Comparison of ENCODE assay signal across 17 mouse cellular contexts in genomic region chr4:70921972-70922692, GRCm38 (mm10).
DNase-seq lines count a peak whose midpoint lies in the region; ATAC-seq and TF ChIP-seq lines count a peak whose summit lies in the region.
"Had no signal": no experiment of that assay in that cellular context is flagged by ENCODE, and none has a peak within 500 bp of the region (broad histone marks: within the 10 kb centered on the region; RNA-seq: fewer than 3 reads in every experiment).

No protein-coding gene starts in this region.

- peak; percentile 74 for ATAC-seq in forebrain, embryonic 12.5 days (ENCODE audit: low FRiP score)
- ATAC-seq in forebrain, postnatal 0 days, result no peak
- ATAC-seq in midbrain, embryonic 13.5 days, result peak; percentile 78; the same call in 1 of the 2 replicates
- ATAC-seq: intestine, postnatal 0 days had no signal

- WGBS in forebrain, embryonic 12.5 days, result 37% methylated on average over 3 of the region's 3 CpGs
- 33% methylated on average over 3 of the region's 3 CpGs for WGBS in forebrain, postnatal 0 days
- 40% methylated on average over 3 of the region's 3 CpGs for WGBS in midbrain, embryonic 13.5 days

- H3K9ac ChIP-seq in forebrain, embryonic 12.5 days, result no peak overlapping the region
- H3K9ac ChIP-seq in forebrain, postnatal 0 days, result no peak overlapping the region
- H3K9ac ChIP-seq in midbrain, embryonic 13.5 days (replicated peaks), result no peak overlapping the region
- H3K9ac ChIP-seq: embryonic facial prominence, embryonic 13.5 days; heart, embryonic 13.5 days; liver, embryonic 14.5 days had no signal

- H3K27me3 ChIP-seq in forebrain, embryonic 12.5 days, result no peaks in the 10 kb centered on the region
- no peaks in the 10 kb centered on the region for H3K27me3 ChIP-seq in forebrain, postnatal 0 days (ENCODE audit: insufficient read depth, low read length)
- no peaks in the 10 kb centered on the region for H3K27me3 ChIP-seq in midbrain, embryonic 13.5 days
- H3K27me3 ChIP-seq: embryonic facial prominence, embryonic 13.5 days; heart, embryonic 13.5 days had no signal

- DNase-seq in forebrain, postnatal 0 days, result no peak
- peak; percentile 27 for DNase-seq in Muller cell, postnatal 12 days (ENCODE audit: inconsistent ontology term)
- DNase-seq in kidney, adult 8-10 months, result peak; percentile 3 to 13
- DNase-seq in urinary bladder, adult 2 months (ENCODE audit: low spot score), result no peak
- DNase-seq in right cerebral cortex, adult 2 months (ENCODE audit: low spot score in 2 of 2), result no peak
- DNase-seq in ovary, postnatal 14 days (ENCODE audit: low spot score), result no peak
- DNase-seq: adrenal gland, postnatal 14 days; cerebellum, postnatal 10 days; left cerebral cortex, postnatal 4 days; right cerebral cortex, postnatal 4 days had no signal

- no peak overlapping the region for H3K27ac ChIP-seq in forebrain, embryonic 12.5 days
- no peak overlapping the region for H3K27ac ChIP-seq in forebrain, postnatal 0 days (ENCODE audit: low read depth, low read length)
- H3K27ac ChIP-seq in midbrain, embryonic 13.5 days, result no peak overlapping the region
- H3K27ac ChIP-seq: embryonic facial prominence, embryonic 13.5 days; heart, embryonic 13.5 days; liver, embryonic 14.5 days; macrophage had no signal

- no peak overlapping the region for H3K4me3 ChIP-seq in forebrain, embryonic 12.5 days (replicated peaks)
- H3K4me3 ChIP-seq in forebrain, postnatal 0 days (ENCODE audit: low read depth, low read length), result no peak overlapping the region
- no peak overlapping the region for H3K4me3 ChIP-seq in midbrain, embryonic 13.5 days (replicated peaks)
- H3K4me3 ChIP-seq: embryonic facial prominence, embryonic 13.5 days; heart, embryonic 13.5 days had no signal

- H3K9me3 ChIP-seq in forebrain, embryonic 12.5 days, result no peaks in the 10 kb centered on the region
- H3K9me3 ChIP-seq in forebrain, postnatal 0 days (ENCODE audit: low read length), result no peaks in the 10 kb centered on the region
- H3K9me3 ChIP-seq in midbrain, embryonic 13.5 days, result no peaks in the 10 kb centered on the region
- H3K9me3 ChIP-seq: embryonic facial prominence, embryonic 13.5 days; heart, embryonic 13.5 days had no signal

- no peak for TF ChIP-seq CTCF in forebrain, postnatal 0 days (IDR thresholded peaks at IDR 0.05; ENCODE audit: low read depth)

- peaks cover 3% of the 10 kb centered on the region; the same call in 1 of the 2 replicates for H3K4me1 ChIP-seq in forebrain, embryonic 12.5 days
- H3K4me1 ChIP-seq in forebrain, postnatal 0 days (ENCODE audit: insufficient read depth), result no peaks in the 10 kb centered on the region
- H3K4me1 ChIP-seq in midbrain, embryonic 13.5 days (replicated peaks), result no peaks in the 10 kb centered on the region
- H3K4me1 ChIP-seq: embryonic facial prominence, embryonic 13.5 days; heart, embryonic 13.5 days had no signal

- no peaks in the 10 kb centered on the region for H3K36me3 ChIP-seq in forebrain, embryonic 12.5 days (replicated peaks)
- H3K36me3 ChIP-seq in forebrain, postnatal 0 days (ENCODE audit: insufficient read depth), result no peaks in the 10 kb centered on the region
- H3K36me3 ChIP-seq in midbrain, embryonic 13.5 days, result no peaks in the 10 kb centered on the region
- H3K36me3 ChIP-seq: embryonic facial prominence, embryonic 13.5 days; heart, embryonic 13.5 days had no signal

- H3K4me2 ChIP-seq in forebrain, embryonic 12.5 days, result no peak overlapping the region
- no peak overlapping the region for H3K4me2 ChIP-seq in forebrain, postnatal 0 days (ENCODE audit: low read depth)
- H3K4me2 ChIP-seq in midbrain, embryonic 13.5 days (replicated peaks), result no peak overlapping the region
- H3K4me2 ChIP-seq: embryonic facial prominence, embryonic 13.5 days; heart, embryonic 13.5 days had no signal

Comparison
In these comparisons a context has a peak if more than half of its experiments do, and no peak if none do; other contexts are left out.
1. DNase-seq: peak in Muller cell, postnatal 12 days (single experiment) and kidney, adult 8-10 months (2 of 2); none in forebrain, postnatal 0 days (single experiment), urinary bladder, adult 2 months (single experiment), right cerebral cortex, adult 2 months (0 of 2) and ovary, postnatal 14 days (single experiment).